Mouse (Mus musculus): ENCODE measurements around the gene Psen2. TPM values are rescaled to one million over a fixed set of nuclear protein-coding genes. Genes with fewer than 3 reads are reported as not detected.

The Psen2 gene
- 15.6 and 16.4 TPM in 2 replicates for polyA plus RNA-seq (2016; fragmentation: Nextera tagmentation; extraction: Ambion mirVana)

- Histone ChIP-seq H3K36me3 (no peaks in the 10 kb centered on the region), H3K4me1 (peaks cover 14% of the 10 kb centered on the region; the same call in 1 of the 2 replicates), H3K27ac (no peak within 1 kb of the TSS), H3K9me3 (no peaks in the 10 kb centered on the region), H3K4me3 (no peak within 1 kb of the TSS), H3K27me3 (ENCODE audit: insufficient read depth, poor library complexity, severe bottlenecking) (peaks cover 49% of the 10 kb centered on the region)
- DNase-seq (ENCODE audit: low spot score), result no peak
- 24% methylated on average over 7 of the region's 7 CpGs for WGBS
These were observed at the start of gene Psen2 for GRCm38 (mm10) chr1:180263364-180263997. Psen2 (minus strand) TSS chr1:180263438.

- Histone ChIP-seq H3K36me3 (no peaks in the 10 kb centered on the region), H3K9me3 (no peaks in the 10 kb centered on the region), H3K27ac (peak overlapping the region; percentile 63), H3K4me1 (peaks cover 35% of the 10 kb centered on the region), H3K4me3 (peak overlapping the region; percentile 19; the same call in 1 of the 2 replicates), H3K27me3 (ENCODE audit: insufficient read depth, poor library complexity, severe bottlenecking) (peaks cover 17% of the 10 kb centered on the region; the same call in 1 of the 2 replicates)
- DNase-seq (ENCODE audit: low spot score), result no peak
- 42% methylated on average over 6 of the region's 6 CpGs for WGBS
These were observed 49.6 kb upstream of the Psen2 start for GRCm38 (mm10) chr1:180312792-180313311.

GRCm38 (mm10) chr1:180312286-180312685 is 49.0 kb upstream of the Psen2 start:
- 63% methylated on average over 6 of the region's 6 CpGs for WGBS
- Histone ChIP-seq H3K9me3 (no peaks in the 10 kb centered on the region), H3K36me3 (no peaks in the 10 kb centered on the region), H3K4me1 (peaks cover 40% of the 10 kb centered on the region), H3K4me3 (no peak overlapping the region), H3K27ac (peak overlapping the region; percentile 63; the same call in 1 of the 2 replicates), H3K27me3 (ENCODE audit: insufficient read depth, poor library complexity, severe bottlenecking) (peaks cover 14% of the 10 kb centered on the region; the same call in 1 of the 2 replicates)
- no peak for DNase-seq (ENCODE audit: low spot score)

GRCm38 (mm10) chr1:180308897-180309296 is 45.7 kb upstream of the Psen2 start:
- H3K27me3 ChIP-seq (ENCODE audit: insufficient read depth, poor library complexity, severe bottlenecking), result peaks cover 10% of the 10 kb centered on the region; the same call in 1 of the 2 replicates
- H3K27ac ChIP-seq, result no peak overlapping the region
- H3K4me1 ChIP-seq, result peaks cover 31% of the 10 kb centered on the region
- 69% methylated on average over 4 of the region's 4 CpGs for WGBS
- H3K9me3 ChIP-seq, result no peaks in the 10 kb centered on the region
- H3K36me3 ChIP-seq, result no peaks in the 10 kb centered on the region
- no peak for DNase-seq (ENCODE audit: low spot score)
- no peak overlapping the region for H3K4me3 ChIP-seq

GRCm38 (mm10) chr1:180307661-180308060 is 44.4 kb upstream of the Psen2 start:
- no peak overlapping the region for H3K4me3 ChIP-seq
- peaks cover 10% of the 10 kb centered on the region; the same call in 1 of the 2 replicates for H3K27me3 ChIP-seq (ENCODE audit: insufficient read depth, poor library complexity, severe bottlenecking)
- WGBS, result 62% methylated on average over 2 of the region's 2 CpGs
- H3K9me3 ChIP-seq, result no peaks in the 10 kb centered on the region
- H3K36me3 ChIP-seq, result no peaks in the 10 kb centered on the region
- H3K4me1 ChIP-seq, result peaks cover 28% of the 10 kb centered on the region
- no peak for DNase-seq (ENCODE audit: low spot score)
- H3K27ac ChIP-seq, result no peak overlapping the region

- no peak overlapping the region; the same call in 1 of the 2 replicates for H3K27ac ChIP-seq
These were observed 43.7 kb upstream of the Psen2 start for GRCm38 (mm10) chr1:180306889-180307288.

GRCm38 (mm10) chr1:180303600-180303999 is 40.4 kb upstream of the Psen2 start:
- Histone ChIP-seq H3K9me3 (no peaks in the 10 kb centered on the region), H3K4me3 (no peak overlapping the region), H3K27me3 (ENCODE audit: insufficient read depth, poor library complexity, severe bottlenecking) (no peaks in the 10 kb centered on the region), H3K27ac (peak overlapping the region; percentile 65), H3K4me1 (peaks cover 27% of the 10 kb centered on the region), H3K36me3 (no peaks in the 10 kb centered on the region)
- WGBS, result 84% methylated on average over 5 of the region's 5 CpGs
- no peak for DNase-seq (ENCODE audit: low spot score)

More at GRCm38 (mm10) chr1:180306889-180307288, 43.7 kb upstream of the Psen2 start:
- peaks cover 10% of the 10 kb centered on the region; the same call in 1 of the 2 replicates for H3K27me3 ChIP-seq (ENCODE audit: insufficient read depth, poor library complexity, severe bottlenecking)
- no peak for DNase-seq (ENCODE audit: low spot score)
- peaks cover 29% of the 10 kb centered on the region for H3K4me1 ChIP-seq
- 55% methylated on average over 9 of the region's 9 CpGs for WGBS
- no peaks in the 10 kb centered on the region for H3K36me3 ChIP-seq
- no peak overlapping the region for H3K4me3 ChIP-seq
- no peaks in the 10 kb centered on the region for H3K9me3 ChIP-seq

- 53% methylated on average over 12 of the region's 12 CpGs for WGBS
- Histone ChIP-seq H3K4me1 (peaks cover 24% of the 10 kb centered on the region), H3K27me3 (ENCODE audit: insufficient read depth, poor library complexity, severe bottlenecking) (no peaks in the 10 kb centered on the region), H3K36me3 (no peaks in the 10 kb centered on the region), H3K4me3 (no peak overlapping the region), H3K27ac (peak overlapping the region; percentile 65), H3K9me3 (no peaks in the 10 kb centered on the region)
- DNase-seq (ENCODE audit: low spot score), result no peak
These were observed 39.2 kb upstream of the Psen2 start for GRCm38 (mm10) chr1:180302253-180303120.

- Histone ChIP-seq H3K9me3 (no peaks in the 10 kb centered on the region), H3K27ac (no peak overlapping the region), H3K36me3 (no peaks in the 10 kb centered on the region), H3K4me1 (peaks cover 17% of the 10 kb centered on the region), H3K27me3 (ENCODE audit: insufficient read depth, poor library complexity, severe bottlenecking) (no peaks in the 10 kb centered on the region), H3K4me3 (no peak overlapping the region)
- 44% methylated on average over 4 of the region's 4 CpGs for WGBS
- DNase-seq (ENCODE audit: low spot score), result no peak
These were observed 37.8 kb upstream of the Psen2 start for GRCm38 (mm10) chr1:180300997-180301396.

- Histone ChIP-seq H3K4me3 (no peak overlapping the region), H3K27me3 (ENCODE audit: insufficient read depth, poor library complexity, severe bottlenecking) (no peaks in the 10 kb centered on the region), H3K27ac (no peak overlapping the region), H3K9me3 (no peaks in the 10 kb centered on the region), H3K4me1 (peaks cover 17% of the 10 kb centered on the region), H3K36me3 (no peaks in the 10 kb centered on the region)
- no peak for DNase-seq (ENCODE audit: low spot score)
- 82% methylated on average over 4 of the region's 4 CpGs for WGBS
These were observed 37.1 kb upstream of the Psen2 start for GRCm38 (mm10) chr1:180300292-180300691.

GRCm38 (mm10) chr1:180299697-180300096 is 36.5 kb upstream of the Psen2 start:
- Histone ChIP-seq H3K4me1 (peaks cover 17% of the 10 kb centered on the region), H3K27ac (no peak overlapping the region), H3K36me3 (no peaks in the 10 kb centered on the region), H3K4me3 (no peak overlapping the region), H3K9me3 (no peaks in the 10 kb centered on the region), H3K27me3 (ENCODE audit: insufficient read depth, poor library complexity, severe bottlenecking) (no peaks in the 10 kb centered on the region)
- no peak for DNase-seq (ENCODE audit: low spot score)
- WGBS, result 85% methylated on average over 4 of the region's 4 CpGs

- Histone ChIP-seq H3K4me3 (no peak overlapping the region), H3K9me3 (no peaks in the 10 kb centered on the region), H3K27ac (no peak overlapping the region), H3K36me3 (no peaks in the 10 kb centered on the region), H3K27me3 (ENCODE audit: insufficient read depth, poor library complexity, severe bottlenecking) (no peaks in the 10 kb centered on the region), H3K4me1 (no peaks in the 10 kb centered on the region)
- 88% methylated on average over 9 of the region's 9 CpGs for WGBS
- no peak for DNase-seq (ENCODE audit: low spot score)
These were observed 32.9 kb upstream of the Psen2 start for GRCm38 (mm10) chr1:180296088-180296487.

- WGBS, result 76% methylated on average over 4 of the region's 4 CpGs
- peaks cover 7% of the 10 kb centered on the region; the same call in 1 of the 2 replicates for H3K27me3 ChIP-seq (ENCODE audit: insufficient read depth, poor library complexity, severe bottlenecking)
- no peak for DNase-seq (ENCODE audit: low spot score)
- H3K27ac ChIP-seq, result no peak overlapping the region
- no peaks in the 10 kb centered on the region for H3K9me3 ChIP-seq
- no peak overlapping the region for H3K4me3 ChIP-seq
- no peaks in the 10 kb centered on the region for H3K36me3 ChIP-seq
- H3K4me1 ChIP-seq, result peaks cover 13% of the 10 kb centered on the region
These were observed 27.1 kb upstream of the Psen2 start for GRCm38 (mm10) chr1:180290358-180290757.

Measured in heart, embryonic 10.5 days (tissue).